Comparison of ENCODE assay signal across 12 mouse cellular contexts in the genomic region with DNA sequence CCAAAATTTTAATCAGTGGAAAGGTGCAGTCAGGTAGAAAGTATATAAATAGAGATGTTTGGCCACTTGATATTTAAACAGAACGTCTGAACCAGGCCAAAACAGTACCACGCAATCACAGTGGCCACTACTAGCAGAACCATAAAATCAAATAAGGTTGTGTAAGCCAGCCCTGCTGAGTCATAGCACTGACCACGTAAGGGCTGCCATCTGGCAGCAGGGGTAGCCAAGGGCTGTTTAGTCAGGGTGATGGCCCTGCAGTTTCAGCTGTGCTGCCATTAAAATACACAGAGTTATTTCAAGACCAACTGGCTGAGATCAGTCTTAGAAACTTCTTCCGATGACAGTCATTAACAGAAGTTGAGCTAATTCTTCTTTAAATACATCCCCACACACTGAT. TPM values are rescaled to one million over a fixed set of nuclear protein-coding genes. Genes with fewer than 3 reads are reported as not detected.
DNase-seq lines count a peak whose midpoint lies in the region; ATAC-seq and TF ChIP-seq lines count a peak whose summit lies in the region.
"Had no signal": no experiment of that assay in that cellular context is flagged by ENCODE, and none has a peak within 500 bp of the region (broad histone marks: within the 10 kb centered on the region; RNA-seq: fewer than 3 reads in every experiment).

No protein-coding gene starts in this region.

- no peak overlapping the region for H3K4me3 ChIP-seq in layer of hippocampus, adult 2 months
- H3K4me3 ChIP-seq: embryonic facial prominence, embryonic 10.5 days; heart, embryonic 15.5 days; liver, embryonic 15.5 days; neural tube, embryonic 12.5 days had no signal

- peak; percentile 34 for DNase-seq in ovary, adult 18-20 months (ENCODE audit: low spot score)
- no peak for DNase-seq in ovary, postnatal 14 days (ENCODE audit: low spot score)
- DNase-seq in cerebellum, adult 18-20 months, result peak; percentile 76 to 85
- DNase-seq in skeletal muscle tissue, adult 2 months (ENCODE audit: low read depth, low spot score), result peak; percentile 91
- no peak for DNase-seq in layer of hippocampus, adult 2 months (ENCODE audit: low spot score in 2 of 2)
- DNase-seq in c-Kit-positive CD71-positive TER-119-positive erythroid progenitor cells, embryonic 14.5 days (ENCODE audit: low spot score), result no peak

- TF ChIP-seq CTCF in layer of hippocampus, adult 2 months (conservative IDR thresholded peaks at IDR 0.05), result no peak

- ATAC-seq in granulocyte monocyte progenitor cell, adult 5-6 weeks (replicated peaks; ENCODE audit: poor library complexity, severe bottlenecking), result peak; percentile 71
- ATAC-seq in erythroid progenitor cell, adult 5-6 weeks (replicated peaks; ENCODE audit: low FRiP score, poor library complexity, severe bottlenecking), result no peak

- no peak overlapping the region for H3K27ac ChIP-seq in layer of hippocampus, adult 2 months
- H3K27ac ChIP-seq: embryonic facial prominence, embryonic 10.5 days; heart, embryonic 15.5 days; liver, embryonic 15.5 days; neural tube, embryonic 12.5 days had no signal

RNA-seq across cellular contexts. Expression of a gene that starts 5.5 kb away (rescaled TPM):
- total RNA-seq in granulocyte monocyte progenitor cell, adult 5-6 weeks (2014; fragmentation: Nextera tagmentation), result 172 and 180 TPM in 2 replicates
- total RNA-seq in granulocyte monocyte progenitor cell, adult 5-6 weeks (2017), result 206 TPM in 2 replicates
- 10 to 100 TPM; 47.8 to 51.0 TPM for total RNA-seq in layer of hippocampus, adult 2 months (2021)
- total RNA-seq in erythroid progenitor cell, adult 5-6 weeks (2015; ENCODE audit: low replicate concordance), result 19.7 and 23.4 TPM in 2 replicates
- 24.5 and 28.0 TPM in 2 replicates for total RNA-seq in erythroid progenitor cell, adult 5-6 weeks (2017; ENCODE audit: low replicate concordance)

RNA-seq across cellular contexts. Expression of a gene that starts 5.8 kb away (rescaled TPM):
- total RNA-seq in granulocyte monocyte progenitor cell, adult 5-6 weeks (2014; fragmentation: Nextera tagmentation), result not detected in 2 replicates
- total RNA-seq in granulocyte monocyte progenitor cell, adult 5-6 weeks (2017), result not detected in 2 replicates
- total RNA-seq in layer of hippocampus, adult 2 months (2021), result 1 to 10 TPM; 2.4 to 2.8 TPM
- total RNA-seq in erythroid progenitor cell, adult 5-6 weeks (2015; ENCODE audit: low replicate concordance), result 3.6 TPM in 1 of 2 replicates, not detected in the other
- not detected in 2 replicates for total RNA-seq in erythroid progenitor cell, adult 5-6 weeks (2017; ENCODE audit: low replicate concordance)

RNA-seq across cellular contexts. Expression of a gene that starts 43.8 kb away (rescaled TPM):
- total RNA-seq in granulocyte monocyte progenitor cell, adult 5-6 weeks (2014; fragmentation: Nextera tagmentation), result not detected in 2 replicates
- total RNA-seq in granulocyte monocyte progenitor cell, adult 5-6 weeks (2017), result not detected in 2 replicates
- total RNA-seq in layer of hippocampus, adult 2 months (2021), result 10 to 100 TPM; 25.2 to 30.4 TPM
- total RNA-seq in erythroid progenitor cell, adult 5-6 weeks (2015; ENCODE audit: low replicate concordance), result not detected in 2 replicates
- total RNA-seq in erythroid progenitor cell, adult 5-6 weeks (2017; ENCODE audit: low replicate concordance), result not detected in 2 replicates

RNA-seq across cellular contexts. Expression of a gene that starts 47.5 kb away (rescaled TPM):
- 70.9 and 79.7 TPM in 2 replicates for total RNA-seq in granulocyte monocyte progenitor cell, adult 5-6 weeks (2014; fragmentation: Nextera tagmentation)
- total RNA-seq in granulocyte monocyte progenitor cell, adult 5-6 weeks (2017), result 59.9 and 89.5 TPM in 2 replicates
- total RNA-seq in layer of hippocampus, adult 2 months (2021), result 100 to 1,000 TPM; 106 TPM
- total RNA-seq in erythroid progenitor cell, adult 5-6 weeks (2015; ENCODE audit: low replicate concordance), result 59.1 and 63.7 TPM in 2 replicates
- 88.5 and 98.1 TPM in 2 replicates for total RNA-seq in erythroid progenitor cell, adult 5-6 weeks (2017; ENCODE audit: low replicate concordance)

Comparison
In these comparisons a context has a peak if more than half of its experiments do, and no peak if none do; other contexts are left out.
1. DNase-seq: peak in ovary, adult 18-20 months (single experiment), cerebellum, adult 18-20 months (2 of 2) and skeletal muscle tissue, adult 2 months (single experiment); none in ovary, postnatal 14 days (single experiment), layer of hippocampus, adult 2 months (0 of 2) and c-Kit-positive CD71-positive TER-119-positive erythroid progenitor cells, embryonic 14.5 days (single experiment).
2. RNA of a gene that starts 43.8 kb away (total RNA-seq): 25.2 to 30.4 TPM in layer of hippocampus, adult 2 months; not detected in granulocyte monocyte progenitor cell, adult 5-6 weeks and not detected in erythroid progenitor cell, adult 5-6 weeks; every median in the first group is over 10 times any median in the second.